Mouse (Mus musculus) hindbrain, embryonic 15.5 days (tissue): ENCODE results near the gene Hist1h2bm. TPM values are rescaled to one million over a fixed set of nuclear protein-coding genes. Genes with fewer than 3 reads are reported as not detected.
"Not testable (repeated sequence)": the region's sequence is repeated elsewhere in the genome, so short reads cannot be mapped to it uniquely, and the experiment has no call there.

Source experiments
- ATAC-seq: fragments of 200-750 bp; cut with Nextera tagmentation; 2 replicates; pipeline ENCODE4 v1.8.0; 2017; ENCODE audit warnings: low read depth, moderate number of reproducible peaks, moderate TSS enrichment; ENCODE audit not compliant: low FRiP score
- H3K27ac ChIP-seq: fragments of 300-500 bp; sonication (generic); replicated peaks from 2 replicates; pipeline ENCODE4 v1.5.1; 2015; ENCODE audit warnings: mild to moderate bottlenecking, inconsistent platforms
- H3K27me3 ChIP-seq: fragments of 300-500 bp; sonication (generic); 2 replicates; pipeline ENCODE4 v1.6.1; 2015; ENCODE audit warnings: control low read depth, inconsistent platforms
- H3K36me3 ChIP-seq: fragments of 300-500 bp; sonication (generic); 2 replicates; pipeline ENCODE4 v1.6.1; 2015; ENCODE audit warnings: control low read depth, inconsistent platforms
- H3K4me1 ChIP-seq: fragments of 300-500 bp; sonication (generic); replicated peaks from 2 replicates; pipeline ENCODE4 v1.6.1; 2015; ENCODE audit warnings: control low read depth, inconsistent platforms
- H3K4me2 ChIP-seq: fragments of 300-500 bp; sonication (generic); 2 replicates; pipeline ENCODE4 v1.6.1; 2015; ENCODE audit warnings: moderate library complexity, mild to moderate bottlenecking, inconsistent platforms
- H3K4me3 ChIP-seq: fragments of 300-500 bp; sonication (generic); 2 replicates; pipeline ENCODE4 v1.5.1; 2015; ENCODE audit warnings: mild to moderate bottlenecking, inconsistent platforms
- H3K9ac ChIP-seq: fragments of 300-500 bp; sonication (generic); 2 replicates; pipeline ENCODE4 v1.6.1; 2015; ENCODE audit warnings: inconsistent platforms
- H3K9me3 ChIP-seq: fragments of 300-500 bp; sonication (generic); 2 replicates; pipeline ENCODE4 v1.6.1; 2016; ENCODE audit warnings: control low read depth, inconsistent platforms
- WGBS: fragments of 180-500 bp; shearing (Covaris S2); methylation state at CpG from one replicate; pipeline ENCODE4 v1.1.7; 2015; 5-methylcytosine and 5-hydroxymethylcytosine counted together
- microRNA-seq: library from miRNA; unstranded; fragments of <30 nt; microRNA quantifications from one replicate; pipeline ENCODE4, GENCODE M21; 2016
- polyA plus RNA-seq: library from polyadenylated mRNA; unstranded; fragments of >200 nt; fragmentation: Nextera tagmentation; extraction: Ambion mirVana; gene quantifications from 2 replicates; pipeline ENCODE4 v1.2.1, GENCODE M21; 2015

Hist1h2bm gene
- polyA plus RNA-seq, 1 experiment from 2014 or later: 0.51 TPM

- Histone ChIP-seq H3K27ac (peak overlapping the region; percentile 94), H3K4me2 (peak overlapping the region; percentile 88), H3K4me1 (peaks cover 21% of the 10 kb centered on the region), H3K9ac (peak overlapping the region; percentile 37), H3K4me3 (peak overlapping the region; percentile 47)
- H3K36me3 ChIP-seq, ATAC-seq, H3K27me3 ChIP-seq, H3K9me3 ChIP-seq: not testable (repeated sequence)
- WGBS: under 1% methylated on average over 24 of the region's 26 CpGs
Measured at GRCm38 (mm10) chr13:21754294-21755001, 32.6 kb downstream of the Hist1h2bm start.

GRCm38 (mm10) chr13:21755707-21756106 is 33.9 kb downstream of the Hist1h2bm start:
- Histone ChIP-seq H3K27me3 (no peaks in the 10 kb centered on the region), H3K9me3 (no peaks in the 10 kb centered on the region), H3K4me2 (no peak overlapping the region), H3K4me1 (peaks cover 19% of the 10 kb centered on the region), H3K9ac (no peak overlapping the region), H3K36me3 (no peaks in the 10 kb centered on the region), H3K27ac (no peak overlapping the region), H3K4me3 (no peak overlapping the region)
- no peak for ATAC-seq
- WGBS: 71% methylated on average over 1 of the region's 1 CpGs

Small RNA genes lying within 50 kb of the gene (microRNA-seq; reads per million reads assigned to microRNA genes)
- gene Gm44357: not detected
- gene Gm44367: not detected
- gene Gm44454: not detected

Other genes with a start within 250 kb of the Hist1h2bm start
- 8.1 and 10.5 TPM in 2 replicates for gene Zkscan4, start 243.1 kb upstream of the Hist1h2bm start, polyA plus RNA-seq
- gene Gm10065, start 242.6 kb upstream of the Hist1h2bm start, polyA plus RNA-seq: not detected in 2 replicates
- 0.39 and 0.55 TPM in 2 replicates for gene AK157302, start 226.8 kb upstream of the Hist1h2bm start, polyA plus RNA-seq
- gene Gm11273, start 220.6 kb upstream of the Hist1h2bm start, polyA plus RNA-seq: 8.8 and 11.9 TPM in 2 replicates
- 4.5 and 5.0 TPM in 2 replicates for gene Zkscan8, start 190.9 kb upstream of the Hist1h2bm start, polyA plus RNA-seq
- gene Olfr1366, start 179.2 kb upstream of the Hist1h2bm start, polyA plus RNA-seq: 0.06 and 0.25 TPM in 2 replicates
- gene Olfr1535, start 162.2 kb upstream of the Hist1h2bm start, polyA plus RNA-seq: 0.04 and 0.08 TPM in 2 replicates
- not detected in 2 replicates for gene Olfr1364, start 140.3 kb upstream of the Hist1h2bm start, polyA plus RNA-seq
- not detected in 2 replicates for gene Olfr1362, start 108.0 kb upstream of the Hist1h2bm start, polyA plus RNA-seq
- 0.04 TPM in 1 of 2 replicates, not detected in the other for gene Olfr11, start 79.5 kb upstream of the Hist1h2bm start, polyA plus RNA-seq
- not detected in 2 replicates for gene Olfr1361, start 58.7 kb upstream of the Hist1h2bm start, polyA plus RNA-seq
- gene Olfr1360, start 44.6 kb upstream of the Hist1h2bm start, polyA plus RNA-seq: not detected in 2 replicates
- gene Olfr1359, start 23.9 kb upstream of the Hist1h2bm start, polyA plus RNA-seq: not detected in 2 replicates
- not detected in 2 replicates for gene Hist1h2bl, start 5.9 kb upstream of the Hist1h2bm start, polyA plus RNA-seq
- gene Hist1h2ai, start 5.6 kb upstream of the Hist1h2bm start, polyA plus RNA-seq: 6.2 and 7.8 TPM in 2 replicates
- 2.5 and 3.5 TPM in 2 replicates for gene Hist1h3h, start 4.4 kb upstream of the Hist1h2bm start, polyA plus RNA-seq
- gene Hist1h4j, start 13.0 kb downstream of the Hist1h2bm start, polyA plus RNA-seq: 0.77 TPM in 1 of 2 replicates, not detected in the other
- gene Hist1h4k, start 28.5 kb downstream of the Hist1h2bm start, polyA plus RNA-seq: 1.5 and 2.3 TPM in 2 replicates
- 5.3 and 7.9 TPM in 2 replicates for gene Hist1h2ak, start 31.8 kb downstream of the Hist1h2bm start, polyA plus RNA-seq
- 1.1 TPM in 1 of 2 replicates, not detected in the other for gene Hist1h2bn, start 32.1 kb downstream of the Hist1h2bm start, polyA plus RNA-seq
- 3.5 and 7.4 TPM in 2 replicates for gene Hist1h1b, start 58.6 kb downstream of the Hist1h2bm start, polyA plus RNA-seq
- gene Hist1h3i, start 61.3 kb downstream of the Hist1h2bm start, polyA plus RNA-seq: 28.0 and 43.0 TPM in 2 replicates
- 1.0 and 1.5 TPM in 2 replicates for gene Hist1h2an, start 65.2 kb downstream of the Hist1h2bm start, polyA plus RNA-seq
- gene Hist1h2bp, start 65.4 kb downstream of the Hist1h2bm start, polyA plus RNA-seq: 0.44 and 0.58 TPM in 2 replicates
- gene Hist1h2bq, start 88.2 kb downstream of the Hist1h2bm start, polyA plus RNA-seq: 4.9 and 7.3 TPM in 2 replicates
- not detected in 2 replicates for gene Hist1h2ao, start 88.4 kb downstream of the Hist1h2bm start, polyA plus RNA-seq
- gene Hist1h4m, start 89.7 kb downstream of the Hist1h2bm start, polyA plus RNA-seq: not detected in 2 replicates
- 4.9 and 7.7 TPM in 2 replicates for gene Hist1h4n, start 110.2 kb downstream of the Hist1h2bm start, polyA plus RNA-seq
- 669 and 801 TPM in 2 replicates for gene Hist1h2ap, start 111.5 kb downstream of the Hist1h2bm start, polyA plus RNA-seq
- 4.7 and 7.1 TPM in 2 replicates for gene Hist1h2br, start 111.7 kb downstream of the Hist1h2bm start, polyA plus RNA-seq
- 11.7 and 12.3 TPM in 2 replicates for gene Zfp184, start 223.1 kb downstream of the Hist1h2bm start, polyA plus RNA-seq